Mouse (Mus musculus): ENCODE results near the gene Ccdc163.

- TF ChIP-seq CTCF (IDR thresholded peaks at IDR 0.05; ENCODE audit: low read depth) = no peak
- TF ChIP-seq EP300 (IDR thresholded peaks at IDR 0.05; ENCODE audit: low read depth) = no peak
These were observed 16.2 kb upstream of the Ccdc163 start for GRCm38 (mm10) chr4:116692146-116692545.

Measured in heart, postnatal 0 days (tissue).